Mouse (Mus musculus): Measurements from ENCODE around the gene Spcs1. TPM values are rescaled to one million over a fixed set of nuclear protein-coding genes. Genes with fewer than 3 reads are reported as not detected.

Spcs1 gene
- total RNA-seq (2012; rRNA removed) (150 and 179 TPM in 2 replicates), total RNA-seq (2014; rRNA removed) (344 and 351 TPM in 2 replicates), polyA plus RNA-seq (2012; ENCODE audit: insufficient read length, low read depth) (176 and 181 TPM in 2 replicates)

- peak; percentile 75 for DNase-seq (ENCODE audit: extremely low read depth)
- H3K9me3 ChIP-seq (replicated peaks; ENCODE audit: low read length): no peaks in the 10 kb centered on the region
- in situ Hi-C loops (cut with MboI; ENCODE audit: low pct_ligation_motif_present, low pct_unique_long_range_greater_than_20kb, low sequenced_read_pairs) (no loop called here), dilution Hi-C loops (cut with MboI; ENCODE audit: extremely low pct_ligation_motif_present, extremely low pct_unique_long_range_greater_than_20kb, low sequenced_read_pairs) (no loop called here)
- H3K27ac ChIP-seq (ENCODE audit: insufficient read depth, low read depth): peak within 1 kb of the TSS; percentile 37
- peaks cover 7% of the 10 kb centered on the region for H3K79me2 ChIP-seq (replicated peaks; ENCODE audit: control insufficient read depth, extremely low read depth, insufficient read depth, poor library complexity, severe bottlenecking)
- H3K4me3 ChIP-seq (replicated peaks in 1 of 3; ENCODE audit: low read depth in 2 of 3, low read length in 2 of 3, poor library complexity in 1 of 3): peak within 1 kb of the TSS; percentile 64 to 98 (median 73)
- peaks cover 3 to 23% of the 10 kb centered on the region in 2 experiments for H3K4me1 ChIP-seq (ENCODE audit: control insufficient read depth in 1 of 2, insufficient read depth in 2 of 2)
- 0 out of 2 replicates have a peak, but pooled peaks have one; percentile 80 for TF ChIP-seq MXI1 (IDR thresholded peaks at IDR 0.05; ENCODE audit: low read depth, low read length)
- TF ChIP-seq HCFC1 (IDR thresholded peaks at IDR 0.05; ENCODE audit: low read depth, low read length): peak; percentile 77
- peak; percentile 70 for TF ChIP-seq NELFE (IDR thresholded peaks at IDR 0.05; ENCODE audit: low read depth, low read length)
- no peak for TF ChIP-seq JUN (IDR thresholded peaks at IDR 0.05; ENCODE audit: insufficient read depth, low read depth, low read length)
- TF ChIP-seq IRF4 (IDR thresholded peaks at IDR 0.05; ENCODE audit: low read depth, low read length): peak; percentile 3; the same call in 1 of the 2 replicates
- no peak for TF ChIP-seq JUND (conservative IDR thresholded peaks at IDR 0.05; ENCODE audit: low read depth, low read length)
- no peak for TF ChIP-seq TBP (conservative IDR thresholded peaks at IDR 0.05; ENCODE audit: low read depth, low read length)
- no peak for TF ChIP-seq SMC3 (IDR thresholded peaks at IDR 0.05; ENCODE audit: low read depth, low read length)
- TF ChIP-seq MYC (IDR thresholded peaks at IDR 0.05; ENCODE audit: low read depth, low read length): no peak
- no peak for TF ChIP-seq E2F4 (IDR thresholded peaks at IDR 0.05; ENCODE audit: insufficient replicate concordance, low read depth, low read length)
- peak; percentile 67 for TF ChIP-seq ELF1 (IDR thresholded peaks at IDR 0.05; ENCODE audit: low read depth, low read length)
- TF ChIP-seq CHD2 (IDR thresholded peaks at IDR 0.05; ENCODE audit: low read length): 0 out of 2 replicates have a peak, but pooled peaks have one; percentile 26
- peak; percentile 36; the same call in 1 of the 2 replicates for TF ChIP-seq MAZ (IDR thresholded peaks at IDR 0.05; ENCODE audit: low read depth, low read length)
- peak; percentile 85 for TF ChIP-seq POLR2A (IDR thresholded peaks at IDR 0.05; ENCODE audit: low read depth, low read length)
- TF ChIP-seq NRF1 (IDR thresholded peaks at IDR 0.05; ENCODE audit: low read depth, low read length): peak; percentile 55
- 0 out of 2 replicates have a peak, but pooled peaks have one; percentile 36 for TF ChIP-seq POLR2AphosphoS2 (IDR thresholded peaks at IDR 0.05; ENCODE audit: low read depth, low read length)
- peak; percentile 93 for TF ChIP-seq MAX (IDR thresholded peaks at IDR 0.05; ENCODE audit: low read length)
- TF ChIP-seq SIN3A (IDR thresholded peaks at IDR 0.05; ENCODE audit: low read length): peak; percentile 88
- TF ChIP-seq USF2 (conservative IDR thresholded peaks at IDR 0.05; ENCODE audit: low read depth, low read length): no peak
- 0 out of 2 replicates have a peak, but pooled peaks have one; percentile 4 for TF ChIP-seq BHLHE40 (IDR thresholded peaks at IDR 0.05; ENCODE audit: low read depth, low read length)
- peak; percentile 46; the same call in 1 of the 2 replicates for TF ChIP-seq TCF12 (IDR thresholded peaks at IDR 0.05; ENCODE audit: low read depth, low read length)
- no peak for TF ChIP-seq ZKSCAN1 (IDR thresholded peaks at IDR 0.05; ENCODE audit: borderline replicate concordance, low read depth, low read length)
- 0 out of 2 replicates have a peak, but pooled peaks have one; percentile 65 for TF ChIP-seq KAT2A (IDR thresholded peaks at IDR 0.05; ENCODE audit: insufficient replicate concordance, low read length)
- no peak for TF ChIP-seq ETS1 (conservative IDR thresholded peaks at IDR 0.05; ENCODE audit: low read depth, low read length)
- TF ChIP-seq RCOR1 (conservative IDR thresholded peaks at IDR 0.05; ENCODE audit: low read depth, low read length): 0 out of 2 replicates have a peak, but pooled peaks have one; percentile 11
- TF ChIP-seq CHD1 (IDR thresholded peaks at IDR 0.05; ENCODE audit: low read depth, low read length): no peak
- peak; percentile 79; the same call in 1 of the 2 replicates for TF ChIP-seq UBTF (IDR thresholded peaks at IDR 0.05; ENCODE audit: low read depth, low read length)
- H3K27me3 ChIP-seq (replicated peaks): no peaks in the 10 kb centered on the region
- peaks cover 8 to 20% of the 10 kb centered on the region in 2 experiments for H3K36me3 ChIP-seq (replicated peaks in 1 of 2; ENCODE audit: control insufficient read depth in 1 of 2, insufficient read depth in 1 of 2, low read length in 1 of 2)
- H3K4me2 ChIP-seq (ENCODE audit: insufficient read depth, low read depth, poor library complexity, severe bottlenecking): peak within 1 kb of the TSS; percentile 91
- H3K9ac ChIP-seq (ENCODE audit: insufficient read depth, low read depth): peak within 1 kb of the TSS; percentile 86
Observed at GRCm38 (mm10) chr14:31001307-31002205, at the start of gene Spcs1, which contains the start of gene Glt8d1. Gene Spcs1, minus strand, starts transcription at chr14:31001672. Gene Glt8d1, plus strand, starts transcription at chr14:31001400.

All from CH12.LX (cell line).